Mouse (Mus musculus) 3134 (cell line): Measurements from ENCODE around the gene Arl6ip4.

Source experiments
- DNase-seq: peaks from one replicate; pipeline ENCODE4 v3.0.0-alpha.2; 2011; ENCODE audit warnings: low spot score; ENCODE audit not compliant: insufficient read length; ENCODE audit errors: extremely low read depth

The Arl6ip4 gene

GRCm38 (mm10) chr5:124115990-124116845, at the start of gene Arl6ip4:
Gene Arl6ip4, plus strand, starts transcription at chr5:124116089.
- peak; percentile 79 for DNase-seq

GRCm38 (mm10) chr5:124069657-124070056, 46.2 kb upstream of the Arl6ip4 start:
- DNase-seq, result no peak

GRCm38 (mm10) chr5:124073682-124074081, 42.2 kb upstream of the Arl6ip4 start:
- DNase-seq, result no peak

GRCm38 (mm10) chr5:124074845-124075307, 41.0 kb upstream of the Arl6ip4 start:
- peak; percentile 42 for DNase-seq

- no peak for DNase-seq
Measured at GRCm38 (mm10) chr5:124075716-124076115, 40.2 kb upstream of the Arl6ip4 start.

- no peak for DNase-seq
Measured at GRCm38 (mm10) chr5:124076559-124076958, 39.3 kb upstream of the Arl6ip4 start.

- no peak for DNase-seq
Measured at GRCm38 (mm10) chr5:124077241-124077640, 38.6 kb upstream of the Arl6ip4 start.

- DNase-seq, result no peak
Measured at GRCm38 (mm10) chr5:124077856-124078460, 37.9 kb upstream of the Arl6ip4 start.

- DNase-seq, result peak; percentile 72
Measured at GRCm38 (mm10) chr5:124078794-124079416, 37.0 kb upstream of the Arl6ip4 start.

- DNase-seq, result no peak
Measured at GRCm38 (mm10) chr5:124079880-124080279, 36.0 kb upstream of the Arl6ip4 start.

GRCm38 (mm10) chr5:124082447-124082846, 33.4 kb upstream of the Arl6ip4 start:
- no peak for DNase-seq

GRCm38 (mm10) chr5:124082941-124083688, 32.8 kb upstream of the Arl6ip4 start:
- no peak for DNase-seq

- peak; percentile 57 for DNase-seq
Measured at GRCm38 (mm10) chr5:124083850-124084587, 31.9 kb upstream of the Arl6ip4 start.

- peak; percentile 48 for DNase-seq
Measured at GRCm38 (mm10) chr5:124084588-124085173, 31.2 kb upstream of the Arl6ip4 start.

- no peak for DNase-seq
Measured at GRCm38 (mm10) chr5:124085513-124085912, 30.4 kb upstream of the Arl6ip4 start.

GRCm38 (mm10) chr5:124086876-124087275, 29.0 kb upstream of the Arl6ip4 start:
- DNase-seq, result no peak

GRCm38 (mm10) chr5:124089868-124090267, 26.0 kb upstream of the Arl6ip4 start:
- DNase-seq, result no peak

GRCm38 (mm10) chr5:124091951-124092406, 23.9 kb upstream of the Arl6ip4 start:
- no peak for DNase-seq

- peak; percentile 50 for DNase-seq
Measured at GRCm38 (mm10) chr5:124093120-124093794, 22.6 kb upstream of the Arl6ip4 start.
